Mouse (Mus musculus) limb, embryonic 14.5 days (tissue): Measurements from ENCODE around the gene Cubn. TPM values are rescaled to one million over a fixed set of nuclear protein-coding genes. Genes with fewer than 3 reads are reported as not detected.

Source experiments
- ATAC-seq: fragments of 200-750 bp; cut with Nextera tagmentation; 2 replicates; pipeline ENCODE4 v1.8.0; 2017; ENCODE audit warnings: low read depth, moderate number of reproducible peaks, moderate TSS enrichment; ENCODE audit not compliant: low FRiP score
- DNase-seq: peaks from one replicate; pipeline ENCODE4 v3.0.0-alpha.2; 2015; ENCODE audit warnings: low spot score
- H3K27ac ChIP-seq: fragments of 300-500 bp; sonication (generic); replicated peaks from 2 replicates; pipeline ENCODE4 v1.5.1; 2014; ENCODE audit warnings: low read depth, mild to moderate bottlenecking, low read length, moderate library complexity, mixed read lengths
- H3K27me3 ChIP-seq: fragments of 300-500 bp; sonication (generic); 2 replicates; pipeline ENCODE4 v1.6.1; 2014; ENCODE audit warnings: low read length, mixed read lengths; ENCODE audit not compliant: control insufficient read depth, insufficient read depth
- H3K36me3 ChIP-seq: fragments of 300-500 bp; sonication (generic); 2 replicates; pipeline ENCODE4 v1.6.1; 2014; ENCODE audit warnings: mild to moderate bottlenecking, low read length, moderate library complexity, mixed read lengths; ENCODE audit not compliant: control insufficient read depth, insufficient read depth
- H3K4me1 ChIP-seq: fragments of 300-500 bp; sonication (generic); 2 replicates; pipeline ENCODE4 v1.6.1; 2014; ENCODE audit warnings: antibody characterized with exemption, low read length, mixed read lengths; ENCODE audit not compliant: control insufficient read depth, insufficient read depth
- H3K4me2 ChIP-seq: fragments of 300-500 bp; sonication (generic); replicated peaks from 2 replicates; pipeline ENCODE4 v1.6.1; 2014; ENCODE audit warnings: low read depth, mild to moderate bottlenecking, low read length, moderate library complexity; ENCODE audit not compliant: severe bottlenecking
- H3K4me3 ChIP-seq: fragments of 300-500 bp; sonication (generic); replicated peaks from 2 replicates; pipeline ENCODE4 v1.5.1; 2014; ENCODE audit warnings: low read length
- H3K9ac ChIP-seq: fragments of 300-500 bp; sonication (generic); 2 replicates; pipeline ENCODE4 v1.6.1; 2014; ENCODE audit warnings: mild to moderate bottlenecking, low read depth, low read length, moderate library complexity; ENCODE audit not compliant: severe bottlenecking
- H3K9me3 ChIP-seq: fragments of 300-500 bp; sonication (generic); 2 replicates; pipeline ENCODE4 v1.6.1; 2016; ENCODE audit warnings: low read length; ENCODE audit not compliant: control insufficient read depth
- POLR2A ChIP-seq: fragments of 200-500 bp; IDR thresholded peaks from 2 replicates; pipeline ENCODE4 v1.8.0; 2012; ENCODE audit warnings: inconsistent platforms, mild to moderate bottlenecking, moderate library complexity, borderline replicate concordance; ENCODE audit not compliant: insufficient read depth, insufficient read length; ENCODE audit errors: extremely low read depth
- WGBS: fragments of 180-500 bp; shearing (Covaris S2); extraction: QIAGEN DNeasy Blood & Tissue Kit; methylation state at CpG from one replicate; pipeline ENCODE4 v1.1.7; 2014; 5-methylcytosine and 5-hydroxymethylcytosine counted together
- polyA plus RNA-seq, 2 experiments: library from polyadenylated mRNA; depleted of rRNA in 1 of 2; stranded (reverse) in 1 of 2; unstranded in 1 of 2; fragments of >200 nt; fragmentation: Nextera tagmentation in 1 of 2; extraction: Ambion mirVana in 1 of 2; gene quantifications; 2 replicates each; pipeline versions ENCODE4 v1.2.1 to v1.2.3; 2012 to 2014

Gene Cubn
- polyA plus RNA-seq, 2 experiments, result 0.28 TPM

DNA sequence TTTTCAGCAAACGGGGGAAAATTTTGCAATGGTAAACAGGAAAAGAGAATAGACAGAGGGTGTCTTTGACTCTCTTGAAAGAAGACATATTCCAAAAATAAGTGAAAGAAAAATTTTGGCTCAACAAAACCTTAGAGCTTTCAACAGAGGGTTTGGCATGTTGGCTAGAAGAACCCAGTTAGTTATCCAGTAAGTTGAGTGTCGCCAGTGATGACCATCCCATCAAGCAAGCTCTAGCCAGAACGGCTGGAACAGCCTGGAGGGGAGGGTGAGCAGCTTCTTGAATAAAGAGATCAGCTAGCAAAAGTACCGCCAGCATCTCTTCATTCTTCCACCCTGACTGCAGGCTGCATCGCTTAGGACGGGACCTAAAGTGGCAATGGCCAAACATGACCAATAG lies 90.8 kb downstream of the Cubn start:
- H3K27ac ChIP-seq, result no peak overlapping the region
- H3K4me2 ChIP-seq, result no peak overlapping the region
- ATAC-seq (no peak), DNase-seq (no peak)
- H3K4me1 ChIP-seq, result peaks cover 12% of the 10 kb centered on the region
- H3K36me3 ChIP-seq, result no peaks in the 10 kb centered on the region
- H3K9ac ChIP-seq, result no peak overlapping the region
- no peaks in the 10 kb centered on the region for H3K9me3 ChIP-seq
- no peaks in the 10 kb centered on the region for H3K27me3 ChIP-seq
- WGBS, result 80% methylated on average over 6 of the region's 6 CpGs
- no peak for TF ChIP-seq POLR2A
- no peak overlapping the region for H3K4me3 ChIP-seq

DNA sequence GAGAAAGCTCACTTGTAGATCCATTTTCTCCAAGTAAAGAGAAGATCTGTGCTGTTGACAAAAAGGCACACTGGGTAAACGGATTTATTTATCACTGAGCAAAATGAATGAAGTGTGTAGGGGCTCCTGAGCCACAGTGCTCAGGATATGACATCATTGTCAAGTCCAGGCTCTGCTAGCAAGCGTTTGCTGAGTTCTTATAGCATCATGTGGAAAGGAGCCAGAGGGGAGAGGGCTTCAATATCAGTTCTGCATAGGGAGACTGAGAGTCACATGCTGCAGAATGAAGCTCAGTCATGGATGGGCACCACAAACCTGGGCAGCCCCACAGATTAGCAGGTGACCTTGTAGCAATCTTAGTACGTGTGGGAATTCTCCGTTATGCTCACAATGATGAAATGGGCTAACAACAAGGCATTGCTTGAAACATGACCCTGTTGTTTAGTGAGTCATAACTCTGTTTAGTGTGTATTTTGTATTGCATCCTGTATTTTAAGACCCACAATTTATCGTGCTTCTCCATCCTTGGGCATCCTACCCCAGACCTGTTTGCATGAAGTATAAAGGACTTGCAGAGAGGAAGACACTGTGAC lies 92.0 kb downstream of the Cubn start:
- Histone ChIP-seq H3K9me3 (no peaks in the 10 kb centered on the region), H3K9ac (no peak overlapping the region; the same call in 1 of the 2 replicates), H3K27ac (no peak overlapping the region), H3K27me3 (no peaks in the 10 kb centered on the region), H3K4me3 (no peak overlapping the region), H3K36me3 (no peaks in the 10 kb centered on the region), H3K4me1 (peaks cover 12% of the 10 kb centered on the region), H3K4me2 (no peak overlapping the region)
- no peak for TF ChIP-seq POLR2A
- DNase-seq (no peak), ATAC-seq (no peak)
- WGBS, result 65% methylated on average over 5 of the region's 5 CpGs

- Histone ChIP-seq H3K27me3 (no peaks in the 10 kb centered on the region), H3K9me3 (no peaks in the 10 kb centered on the region), H3K4me3 (no peak overlapping the region), H3K4me1 (peaks cover 12% of the 10 kb centered on the region), H3K9ac (no peak overlapping the region; the same call in 1 of the 2 replicates), H3K4me2 (no peak overlapping the region), H3K27ac (no peak overlapping the region), H3K36me3 (no peaks in the 10 kb centered on the region)
- DNase-seq (peak; percentile 17), ATAC-seq (peak; percentile 60; the same call in 1 of the 2 replicates)
- TF ChIP-seq POLR2A, result no peak
- WGBS, result 22% methylated on average over 2 of the region's 2 CpGs
Measured at GRCm38 (mm10) chr2:13398955-13399354, 92.7 kb downstream of the Cubn start.

DNA sequence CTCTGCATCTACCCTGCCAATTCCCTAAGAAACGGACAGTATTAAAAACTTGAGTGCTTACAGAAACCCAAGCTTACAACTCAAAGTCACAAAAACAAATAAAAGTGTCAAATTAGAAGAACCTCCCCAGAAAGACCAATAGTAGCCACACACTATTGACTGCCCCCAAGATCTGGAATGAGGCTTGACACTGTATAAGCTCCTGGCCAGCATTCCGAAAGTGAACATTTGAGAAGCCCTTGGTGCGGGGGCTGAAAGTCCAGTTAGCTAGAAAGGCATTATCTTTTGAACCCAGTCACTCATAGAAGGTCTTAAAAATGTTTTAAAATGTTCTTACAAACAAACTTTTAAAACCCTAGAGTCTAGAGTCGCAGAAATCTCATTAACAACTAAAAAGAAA lies 93.1 kb downstream of the Cubn start:
- DNase-seq, result no peak
- 51% methylated on average over 4 of the region's 4 CpGs for WGBS
- Histone ChIP-seq H3K36me3 (no peaks in the 10 kb centered on the region), H3K4me1 (peaks cover 12% of the 10 kb centered on the region), H3K9me3 (no peaks in the 10 kb centered on the region), H3K4me3 (no peak overlapping the region), H3K27ac (no peak overlapping the region), H3K9ac (no peak overlapping the region), H3K27me3 (no peaks in the 10 kb centered on the region), H3K4me2 (no peak overlapping the region)
- no peak for ATAC-seq
- no peak for TF ChIP-seq POLR2A

GRCm38 (mm10) chr2:13396124-13396540 lies 95.5 kb downstream of the Cubn start:
- peak overlapping the region; percentile 58; the same call in 1 of the 2 replicates for H3K27ac ChIP-seq
- H3K9me3 ChIP-seq, result no peaks in the 10 kb centered on the region
- no peak overlapping the region for H3K4me3 ChIP-seq
- 49% methylated on average over 3 of the region's 3 CpGs for WGBS
- H3K9ac ChIP-seq, result no peak overlapping the region
- H3K36me3 ChIP-seq, result no peaks in the 10 kb centered on the region
- no peaks in the 10 kb centered on the region for H3K27me3 ChIP-seq
- peak; percentile 69 for ATAC-seq
- TF ChIP-seq POLR2A, result no peak
- peaks cover 12% of the 10 kb centered on the region for H3K4me1 ChIP-seq
- no peak overlapping the region for H3K4me2 ChIP-seq
- peak; percentile 76 for DNase-seq

GRCm38 (mm10) chr2:13391018-13391417 lies 100.6 kb downstream of the Cubn start:
- Histone ChIP-seq H3K4me2 (no peak overlapping the region), H3K4me3 (no peak overlapping the region), H3K9me3 (no peaks in the 10 kb centered on the region), H3K36me3 (no peaks in the 10 kb centered on the region), H3K27ac (no peak overlapping the region), H3K27me3 (no peaks in the 10 kb centered on the region), H3K9ac (no peak overlapping the region), H3K4me1 (no peaks in the 10 kb centered on the region)
- DNase-seq (no peak), ATAC-seq (no peak)
- 65% methylated on average over 3 of the region's 3 CpGs for WGBS
- TF ChIP-seq POLR2A, result no peak
